Mouse (Mus musculus): ENCODE measurements at regions not wholly inside any gene's neighbourhood (a gene's known extent, or its start where the extent isn't known, plus 50 kb on each side); places are given as distances from the start of the nearest gene placed in this dataset.

DNA sequence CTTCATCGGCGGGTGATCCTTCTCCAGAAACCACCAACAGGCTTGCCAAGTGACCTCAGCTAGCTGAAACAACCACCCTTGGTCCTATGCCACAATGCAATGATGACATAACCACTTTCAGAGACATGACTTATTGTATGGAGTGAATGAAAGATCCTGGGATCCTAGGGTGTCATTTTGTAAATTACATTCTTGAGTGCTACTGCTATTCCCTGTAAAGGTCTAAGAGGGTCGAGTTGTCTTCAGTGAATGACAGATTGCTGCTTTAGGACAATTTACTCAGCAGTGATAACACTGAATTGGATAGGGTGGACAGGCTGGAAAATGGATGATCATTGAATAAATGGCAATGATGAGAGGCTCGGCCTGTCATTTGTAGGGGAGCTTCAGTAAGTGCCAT, 692.4 kb downstream of the Gm9008 start:
- Histone ChIP-seq H3K27ac (no peak overlapping the region), H3K9me3 (replicated peaks) (no peaks in the 10 kb centered on the region), H3K4me3 (no peak overlapping the region), H3K27me3 (ENCODE audit: low read depth, poor library complexity, severe bottlenecking) (no peaks in the 10 kb centered on the region), H3K36me3 (no peaks in the 10 kb centered on the region), H3K4me1 (no peaks in the 10 kb centered on the region)
- 82% methylated on average over 4 of the region's 4 CpGs for WGBS
- DNase-seq (ENCODE audit: low spot score): no peak

GRCm38 (mm10) chr6:75799993-75800392, 697.6 kb downstream of the Gm9008 start:
- Histone ChIP-seq H3K4me3 (no peak overlapping the region), H3K4me1 (peaks cover 8% of the 10 kb centered on the region; the same call in 1 of the 2 replicates), H3K27ac (no peak overlapping the region), H3K27me3 (ENCODE audit: low read depth, poor library complexity, severe bottlenecking) (no peaks in the 10 kb centered on the region), H3K36me3 (no peaks in the 10 kb centered on the region), H3K9me3 (replicated peaks) (no peaks in the 10 kb centered on the region)
- 63% methylated on average over 3 of the region's 3 CpGs for WGBS
- no peak for DNase-seq (ENCODE audit: low spot score)

GRCm38 (mm10) chr6:75799546-75799945, 698.0 kb downstream of the Gm9008 start:
- WGBS: 39% methylated on average over 2 of the region's 2 CpGs
- Histone ChIP-seq H3K27me3 (ENCODE audit: low read depth, poor library complexity, severe bottlenecking) (no peaks in the 10 kb centered on the region), H3K27ac (no peak overlapping the region), H3K9me3 (replicated peaks) (no peaks in the 10 kb centered on the region), H3K4me1 (peaks cover 8% of the 10 kb centered on the region; the same call in 1 of the 2 replicates), H3K4me3 (no peak overlapping the region), H3K36me3 (no peaks in the 10 kb centered on the region)
- peak; percentile 35 for DNase-seq (ENCODE audit: low spot score)

DNA sequence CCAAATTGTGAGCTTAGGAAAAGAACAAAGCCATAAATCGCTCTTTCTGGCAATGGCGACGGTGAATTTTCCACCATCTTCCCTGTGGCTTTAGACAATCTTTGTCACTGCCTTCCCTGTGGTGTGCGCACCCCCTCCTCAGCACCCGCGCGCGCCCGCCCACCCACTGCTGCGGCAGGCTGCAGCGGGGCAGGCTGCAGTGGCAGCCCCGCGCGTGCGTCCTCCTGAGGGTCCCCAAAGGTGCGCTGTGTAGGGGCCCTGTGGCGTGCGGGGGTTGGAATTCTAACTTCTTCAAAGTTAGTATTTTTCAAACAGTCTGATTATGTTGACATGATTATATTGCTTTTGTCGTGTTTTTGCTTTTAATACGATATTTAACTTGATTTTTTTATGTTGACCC, 714.9 kb downstream of the Gm9008 start:
- H3K4me1 ChIP-seq: no peaks in the 10 kb centered on the region
- no peaks in the 10 kb centered on the region for H3K27me3 ChIP-seq (ENCODE audit: low read depth, poor library complexity, severe bottlenecking)
- no peak overlapping the region for H3K27ac ChIP-seq
- H3K36me3 ChIP-seq: no peaks in the 10 kb centered on the region
- DNase-seq (ENCODE audit: low spot score): no peak
- H3K4me3 ChIP-seq: no peak overlapping the region
- WGBS: 65% methylated on average over 20 of the region's 20 CpGs
- H3K9me3 ChIP-seq (replicated peaks): no peaks in the 10 kb centered on the region

GRCm38 (mm10) chr6:75763041-75763440, 734.5 kb downstream of the Gm9008 start:
- H3K36me3 ChIP-seq: no peaks in the 10 kb centered on the region
- WGBS: 93% methylated on average over 4 of the region's 4 CpGs
- no peaks in the 10 kb centered on the region for H3K27me3 ChIP-seq (ENCODE audit: low read depth, poor library complexity, severe bottlenecking)
- no peak for DNase-seq (ENCODE audit: low spot score)
- H3K9me3 ChIP-seq (replicated peaks): no peaks in the 10 kb centered on the region
- H3K4me3 ChIP-seq: no peak overlapping the region
- no peaks in the 10 kb centered on the region for H3K4me1 ChIP-seq
- H3K27ac ChIP-seq: no peak overlapping the region

GRCm38 (mm10) chr6:75756184-75756583, 741.4 kb downstream of the Gm9008 start:
- Histone ChIP-seq H3K4me1 (no peaks in the 10 kb centered on the region), H3K9me3 (replicated peaks) (no peaks in the 10 kb centered on the region), H3K27me3 (ENCODE audit: low read depth, poor library complexity, severe bottlenecking) (no peaks in the 10 kb centered on the region), H3K27ac (no peak overlapping the region), H3K36me3 (no peaks in the 10 kb centered on the region), H3K4me3 (no peak overlapping the region)
- WGBS: 71% methylated on average over 2 of the region's 2 CpGs
- no peak for DNase-seq (ENCODE audit: low spot score)

Measured in limb, embryonic 10.5 days (tissue).